Mouse (Mus musculus) subcutaneous adipose tissue, adult 2 months (tissue): Measurements from ENCODE around the gene Mfap2. TPM values are rescaled to one million over a fixed set of nuclear protein-coding genes. Genes with fewer than 3 reads are reported as not detected.

Experiments used
- polyA plus RNA-seq: library from polyadenylated mRNA; depleted of rRNA; stranded (reverse); fragments of >200 nt; gene quantifications from 2 replicates; pipeline ENCODE4 v1.2.3, GENCODE M21; 2012; ENCODE audit warnings: low replicate concordance; rRNA removed

Mfap2 gene
- polyA plus RNA-seq: 56.0 and 312 TPM in 2 replicates

GRCm38 (mm10) chr4:141010118-141010517 lies at the start of gene Mfap2:
Mfap2 (plus strand) TSS chr4:141010418.

GRCm38 (mm10) chr4:140960781-140961466 lies 49.3 kb upstream of the Mfap2 start, which contains the start of gene Sdhb:
Sdhb (plus strand) TSS chr4:140961203.

GRCm38 (mm10) chr4:140986711-140987395 lies 23.4 kb upstream of the Mfap2 start, which contains the start of gene Atp13a2:
Atp13a2 (plus strand) TSS chr4:140986873.

GRCm38 (mm10) chr4:141060426-141061301 lies 50.4 kb downstream of the Mfap2 start, which contains the start of gene Crocc:
Crocc (minus strand) TSS chr4:141060550.

Other genes starting within 250 kb of the Mfap2 start
- 1.2 and 15.1 TPM in 2 replicates for gene Padi4, start 236.2 kb upstream of the Mfap2 start, polyA plus RNA-seq
- 0.10 and 0.15 TPM in 2 replicates for gene Padi3, start 199.8 kb upstream of the Mfap2 start, polyA plus RNA-seq
- gene Padi1, start 164.6 kb upstream of the Mfap2 start, polyA plus RNA-seq: 0.14 and 14.8 TPM in 2 replicates
- gene Padi2, start 104.1 kb upstream of the Mfap2 start, polyA plus RNA-seq: 1.3 and 13.8 TPM in 2 replicates
- gene Sdhb, start 49.2 kb upstream of the Mfap2 start, polyA plus RNA-seq: 251 and 307 TPM in 2 replicates
- 84.9 and 104 TPM in 2 replicates for gene Atp13a2, start 23.5 kb upstream of the Mfap2 start, polyA plus RNA-seq
- gene Crocc, start 50.1 kb downstream of the Mfap2 start, polyA plus RNA-seq: 5.8 and 16.5 TPM in 2 replicates
- gene Necap2, start 67.9 kb downstream of the Mfap2 start, polyA plus RNA-seq: 72.8 and 84.0 TPM in 2 replicates
- gene Spata21, start 77.9 kb downstream of the Mfap2 start, polyA plus RNA-seq: not detected in 2 replicates
- gene Szrd1, start 129.4 kb downstream of the Mfap2 start, polyA plus RNA-seq: 39.8 and 60.3 TPM in 2 replicates
- gene Fbxo42, start 137.5 kb downstream of the Mfap2 start, polyA plus RNA-seq: 14.3 and 22.0 TPM in 2 replicates
- gene Rsg1, start 203.5 kb downstream of the Mfap2 start, polyA plus RNA-seq: 1.8 and 4.3 TPM in 2 replicates
- 1.2 and 13.0 TPM in 2 replicates for gene Arhgef19, start 229.1 kb downstream of the Mfap2 start, polyA plus RNA-seq